Mouse (Mus musculus): ENCODE measurements around the gene Sdf2.

Sdf2 gene

DNA sequence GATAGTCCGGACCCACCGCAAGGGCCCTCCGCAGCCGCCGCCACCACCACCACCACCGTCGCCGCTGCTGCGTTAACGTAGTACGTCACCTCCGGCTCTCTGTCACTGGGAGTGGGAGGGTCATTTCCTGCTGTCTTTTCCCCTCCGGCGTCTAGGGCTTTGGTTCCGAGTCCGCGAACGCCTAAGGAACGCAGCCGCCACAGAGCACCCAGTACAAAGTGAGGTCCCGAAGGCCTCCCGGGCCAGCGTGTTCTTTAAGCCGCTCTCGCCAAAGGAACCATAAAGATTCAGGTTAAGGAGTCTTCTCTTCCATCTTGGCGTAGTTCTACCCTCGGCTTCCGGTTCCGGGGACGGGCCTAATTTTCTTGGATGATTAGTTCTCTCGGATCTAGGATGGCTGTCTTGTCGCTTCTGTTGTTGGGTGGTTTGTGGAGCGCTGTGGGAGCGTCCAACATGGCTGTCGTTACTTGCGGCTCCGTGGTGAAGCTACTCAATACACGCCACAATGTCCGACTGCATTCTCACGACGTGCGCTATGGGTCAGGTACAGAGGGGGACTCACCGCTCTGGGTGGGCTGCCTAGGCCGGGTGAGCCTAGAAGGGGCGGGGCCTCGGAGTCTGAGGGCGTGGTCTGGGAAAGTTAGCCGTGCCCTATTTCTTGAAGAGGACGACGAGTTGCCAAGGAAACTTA lies at the start of gene Sdf2, which contains the start of gene Supt6:
TSS of gene Sdf2 (plus strand) at position 120 of the 691 bp plus-strand sequence.
TSS of gene Supt6 (minus strand) at position 361 of the 691 bp plus-strand sequence.
- peak; percentile 99 for DNase-seq

DNA sequence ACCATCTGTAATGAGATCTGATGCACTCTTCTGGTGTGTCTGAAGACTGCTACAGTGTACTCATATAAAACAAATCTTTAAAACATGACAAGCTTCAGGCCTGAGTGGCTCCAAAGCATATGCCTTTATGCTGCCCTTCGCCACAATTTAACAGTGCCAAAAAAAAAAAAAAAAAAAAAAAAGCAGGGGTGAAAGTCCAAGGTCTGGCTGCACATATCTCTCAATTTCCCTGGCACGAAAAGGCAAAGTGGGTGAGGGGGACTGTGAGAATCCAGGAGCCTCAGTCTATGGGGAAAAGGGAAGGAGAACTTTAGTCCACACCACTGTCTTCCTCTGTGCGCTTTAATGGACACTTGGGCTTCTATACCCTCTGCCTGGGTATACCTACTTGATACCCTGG lies 43.2 kb upstream of the Sdf2 start:
- DNase-seq: no peak

DNA sequence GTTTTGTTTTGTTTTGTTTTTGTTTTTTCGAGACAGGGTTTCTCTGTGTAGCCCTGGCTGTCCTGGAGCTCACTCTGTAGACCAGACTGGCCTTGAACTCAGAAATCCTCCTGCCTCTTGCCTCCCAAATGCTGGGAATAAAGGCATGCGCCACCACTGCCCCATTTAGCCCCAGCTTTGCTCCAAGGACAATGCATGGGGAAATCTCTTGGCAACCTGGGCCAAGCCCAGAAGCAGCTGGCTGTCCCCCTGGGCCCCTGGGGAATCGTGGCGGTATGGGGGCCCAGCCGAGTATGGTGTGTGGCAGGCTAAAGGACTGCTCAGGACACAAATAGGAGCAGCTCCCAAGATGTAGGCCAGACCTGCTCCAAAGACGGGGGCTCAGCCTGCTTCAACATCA lies 41.3 kb upstream of the Sdf2 start:
- DNase-seq: no peak

DNA sequence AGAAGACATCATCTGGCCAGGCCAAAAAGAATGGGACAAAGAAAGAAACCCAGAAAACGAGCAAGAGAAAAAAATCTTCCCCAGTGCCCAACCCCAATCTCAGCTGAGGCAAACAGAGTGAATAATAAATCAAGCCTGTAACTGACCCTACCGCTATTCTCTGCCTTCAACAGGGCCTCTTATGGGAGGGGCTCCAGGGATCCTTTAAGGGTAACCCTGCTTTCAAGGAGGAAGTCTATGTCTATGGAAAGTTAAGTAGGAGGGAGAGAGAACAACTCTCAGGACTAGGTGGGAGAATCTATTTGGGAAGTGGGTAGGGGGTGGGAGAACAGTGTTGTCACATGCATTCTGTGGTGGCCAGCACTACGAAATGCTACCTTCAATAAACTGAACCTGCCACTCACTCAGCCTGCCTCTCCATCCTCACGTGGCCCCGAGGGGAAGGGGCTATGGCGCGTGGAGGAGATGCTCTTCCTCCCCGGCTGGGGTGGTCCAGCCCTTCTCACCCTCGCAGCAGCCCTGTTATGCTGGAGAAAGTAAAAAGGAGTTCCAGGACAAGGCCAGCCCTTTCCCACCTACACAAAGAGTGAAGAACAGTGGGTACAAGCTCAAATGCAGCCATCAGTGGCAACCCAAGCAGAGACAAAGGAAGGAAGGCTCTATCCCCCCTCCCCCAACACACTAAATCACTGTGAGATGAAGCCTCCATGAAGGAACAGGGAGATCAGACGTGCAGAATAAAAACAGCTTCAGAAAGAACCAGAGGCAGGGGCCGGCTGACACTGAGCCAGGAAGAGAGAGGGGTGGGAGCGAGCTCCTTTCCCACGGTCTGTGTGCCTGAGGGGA lies 40.0 kb upstream of the Sdf2 start:
- DNase-seq: no peak

DNA sequence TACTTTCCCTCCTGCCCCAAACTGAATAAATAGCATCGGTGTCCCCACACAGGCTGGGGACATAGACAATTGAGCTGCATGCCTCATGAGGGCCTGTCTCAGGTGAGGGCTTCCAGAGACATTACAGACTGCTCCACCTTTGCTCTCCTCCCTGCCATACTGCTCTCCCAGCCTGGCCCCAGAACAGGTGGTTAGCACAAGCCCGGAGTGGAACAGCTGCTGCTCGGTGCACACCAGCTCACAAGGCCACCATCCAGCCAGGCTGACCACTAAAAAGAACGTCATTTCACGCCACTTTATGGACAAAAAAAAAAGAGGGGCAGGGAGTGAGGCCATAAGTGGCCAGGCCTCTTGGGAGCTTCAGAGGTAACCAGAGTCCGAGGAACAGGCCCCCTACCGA lies 38.4 kb upstream of the Sdf2 start:
- no peak for DNase-seq

DNA sequence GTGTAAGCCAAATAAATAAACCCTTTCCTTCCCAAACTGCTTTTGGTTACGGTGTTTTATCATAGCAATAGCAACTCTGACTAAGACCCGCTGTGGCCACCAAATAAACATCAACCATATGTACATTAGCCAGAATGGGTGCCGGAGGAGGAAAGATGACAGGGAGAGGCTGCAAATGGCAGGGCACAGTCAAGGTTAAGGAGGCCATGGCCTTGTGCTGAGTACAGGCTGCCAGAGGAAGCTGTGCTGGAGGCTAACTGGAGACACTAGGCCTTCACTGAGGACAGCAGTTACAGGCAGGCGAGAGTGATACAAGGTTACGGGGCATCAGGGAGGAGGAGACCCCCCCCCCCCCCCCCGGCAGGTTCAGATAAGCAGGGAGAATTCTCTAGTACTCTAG lies 35.7 kb upstream of the Sdf2 start:
- DNase-seq: no peak

DNA sequence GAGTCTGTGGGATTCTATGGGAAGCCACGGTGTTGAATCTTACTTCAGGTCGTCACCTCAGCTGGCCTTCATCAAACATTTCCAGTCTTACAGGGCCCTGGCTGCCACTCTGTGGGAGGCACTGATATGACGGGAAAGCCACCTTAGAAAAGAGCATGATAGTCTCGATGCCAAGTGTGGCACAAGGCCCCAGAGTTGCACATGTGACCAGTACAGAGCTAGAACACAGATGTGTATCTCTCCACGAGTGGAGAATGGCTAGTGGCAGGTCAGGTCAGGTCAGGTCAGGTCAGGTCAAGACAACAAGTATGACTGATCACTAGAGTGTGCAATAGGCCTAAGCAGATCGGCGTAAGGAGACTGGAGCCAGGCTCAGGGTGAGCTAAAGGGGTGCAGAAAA lies 34.9 kb upstream of the Sdf2 start:
- DNase-seq: no peak

DNA sequence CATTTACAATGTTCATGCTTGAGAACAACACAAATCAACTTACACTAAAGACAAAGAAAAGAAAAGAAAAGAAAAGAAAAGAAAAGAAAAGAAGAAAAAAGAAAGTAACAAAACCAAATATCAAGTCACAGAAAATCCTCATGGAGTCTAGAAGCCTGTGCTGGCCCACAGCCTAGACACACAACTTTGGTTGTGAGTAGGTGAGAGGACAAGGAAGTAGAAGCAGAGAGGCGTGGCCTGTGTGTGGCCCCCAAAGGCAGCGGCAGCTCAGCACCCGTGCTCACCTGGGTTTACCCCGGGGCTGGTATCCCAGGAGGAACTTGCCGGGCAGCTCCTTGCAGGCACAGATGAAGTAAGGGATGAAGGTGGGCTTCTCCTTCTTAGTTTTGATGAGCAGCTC lies 34.0 kb upstream of the Sdf2 start:
- no peak for DNase-seq

DNA sequence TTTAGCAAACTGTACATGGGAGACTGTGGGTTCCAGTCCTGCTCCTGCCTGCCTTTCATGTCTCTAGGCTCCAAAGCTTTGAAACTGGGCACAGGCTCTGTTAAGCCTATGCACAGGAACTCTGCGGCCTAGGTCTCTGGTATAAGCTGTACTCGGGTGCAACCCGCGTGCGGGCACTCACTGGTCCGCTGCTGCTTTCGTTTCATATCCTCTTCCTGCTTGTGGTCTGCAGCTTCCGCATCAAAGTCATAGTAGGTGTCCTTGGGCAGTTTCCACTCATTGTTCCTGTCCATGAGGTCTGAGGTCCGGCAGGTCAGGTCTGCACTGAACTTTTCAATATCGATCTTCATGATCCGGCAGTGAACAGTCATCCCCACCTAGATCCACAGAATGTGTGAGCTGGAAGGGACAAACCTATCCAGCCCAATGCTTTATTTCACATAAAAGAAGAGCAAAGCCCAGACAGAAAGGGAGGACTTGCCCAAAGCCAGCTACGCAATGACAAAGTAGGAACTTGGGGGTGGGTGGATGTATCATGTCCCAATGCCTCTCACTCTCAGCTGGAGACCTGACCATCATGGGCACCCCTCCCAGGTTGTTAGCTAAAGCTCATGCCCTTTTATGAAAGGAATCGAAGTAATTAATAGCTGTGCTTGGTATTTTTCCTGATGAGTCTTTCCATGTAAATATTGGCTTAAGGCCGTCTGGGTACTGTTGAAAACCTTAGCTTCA lies 32.3 kb upstream of the Sdf2 start:
- DNase-seq: peak; percentile 94

DNA sequence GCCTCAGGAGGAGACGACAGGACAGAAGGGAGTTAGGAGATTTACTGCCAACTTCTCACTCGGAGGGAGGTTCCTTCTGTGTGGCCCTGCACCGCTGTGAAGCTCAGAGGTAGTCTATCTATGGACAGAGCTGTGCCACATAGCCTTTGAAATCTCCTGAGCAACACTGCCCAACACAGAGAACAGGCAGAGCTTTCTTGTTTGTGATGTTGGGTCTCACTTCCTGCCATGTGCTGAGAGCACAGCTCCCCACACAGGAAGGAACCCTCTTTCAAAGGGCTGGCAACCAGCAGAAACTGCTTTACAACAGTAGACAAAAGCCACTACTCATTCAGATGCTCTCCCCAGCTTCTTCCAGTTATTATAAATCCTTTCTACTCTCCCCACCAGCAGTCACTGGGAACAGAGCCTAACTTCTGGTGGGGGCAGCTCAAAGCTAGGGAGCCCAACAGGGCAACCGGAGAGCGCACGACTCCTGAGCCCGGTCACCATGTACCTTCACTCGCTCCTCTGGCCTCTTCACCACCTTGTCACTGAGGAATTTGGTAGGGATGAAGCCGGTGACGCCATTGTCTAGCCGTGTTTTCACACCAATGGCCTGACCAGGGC lies 29.7 kb upstream of the Sdf2 start:
- DNase-seq: no peak

DNA sequence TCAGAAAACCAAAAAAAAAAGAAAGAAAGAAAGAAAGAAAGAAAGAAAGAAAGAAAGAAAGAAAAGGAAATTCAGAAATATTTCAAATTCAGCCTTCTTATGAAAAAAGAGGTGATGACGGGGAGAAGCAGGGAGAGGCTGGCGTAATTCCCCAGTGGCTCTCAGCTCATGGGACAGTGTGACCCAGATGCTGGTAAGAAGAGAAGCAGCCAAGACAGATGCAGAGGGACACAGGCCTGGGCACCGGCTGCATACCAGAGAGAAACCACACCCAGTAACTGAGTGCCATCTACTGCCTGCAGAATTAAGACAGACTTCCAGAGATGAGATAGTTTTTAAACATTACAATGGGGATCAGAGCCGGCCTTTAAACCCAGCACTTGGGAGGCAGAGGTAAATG lies 22.0 kb upstream of the Sdf2 start:
- no peak for DNase-seq

DNA sequence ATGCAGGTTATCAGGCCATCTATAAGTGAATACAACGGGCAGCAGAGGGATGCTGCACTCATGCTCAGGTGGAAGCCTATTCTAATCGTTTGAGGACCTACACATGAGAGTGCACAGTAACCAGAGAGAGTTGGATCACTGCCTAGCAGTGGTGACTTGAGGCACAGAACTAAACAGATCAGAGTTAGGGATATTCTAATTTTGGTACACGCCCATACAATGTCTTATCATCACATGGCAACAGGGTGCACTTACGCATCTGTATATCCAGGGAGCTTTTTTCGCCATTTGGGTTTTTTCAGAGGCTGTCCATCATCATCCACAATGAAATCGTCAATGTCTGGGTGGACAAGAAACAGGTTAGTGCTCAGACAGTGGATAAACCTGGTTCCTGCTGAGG lies 14.0 kb upstream of the Sdf2 start:
- no peak for DNase-seq

DNA sequence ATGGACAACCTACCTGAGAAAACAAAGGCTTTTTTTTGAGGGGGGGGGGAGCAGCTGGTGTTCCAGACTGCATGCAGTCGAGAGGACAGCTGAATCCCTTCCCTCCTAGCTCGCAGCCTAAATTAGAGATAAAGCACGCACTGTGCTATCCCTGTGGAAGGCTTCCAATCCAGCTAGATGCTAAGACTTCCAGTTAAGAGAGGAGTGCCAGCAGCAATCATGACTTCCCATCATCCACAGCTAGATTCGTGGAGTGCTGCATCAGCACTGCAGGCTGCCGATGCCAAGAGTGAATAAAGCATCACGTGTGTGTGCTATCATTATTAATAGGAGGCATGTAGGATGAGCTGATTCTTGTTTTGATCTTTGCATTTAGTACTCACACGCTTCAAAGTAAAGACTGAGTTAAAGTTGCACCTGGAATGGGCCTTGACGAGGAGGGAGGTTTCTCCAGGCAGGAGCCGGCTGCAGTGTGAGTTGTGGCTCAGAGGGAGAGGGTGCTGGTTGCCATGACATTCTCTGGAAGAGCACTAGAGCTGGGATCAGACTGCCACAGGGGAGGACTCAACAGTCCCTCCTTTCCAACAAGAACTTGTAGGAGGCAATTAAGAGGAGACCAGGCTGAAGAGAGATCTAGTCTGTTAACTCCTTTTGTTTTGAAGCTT lies 5.2 kb upstream of the Sdf2 start:
- peak; percentile 90 for DNase-seq

DNA sequence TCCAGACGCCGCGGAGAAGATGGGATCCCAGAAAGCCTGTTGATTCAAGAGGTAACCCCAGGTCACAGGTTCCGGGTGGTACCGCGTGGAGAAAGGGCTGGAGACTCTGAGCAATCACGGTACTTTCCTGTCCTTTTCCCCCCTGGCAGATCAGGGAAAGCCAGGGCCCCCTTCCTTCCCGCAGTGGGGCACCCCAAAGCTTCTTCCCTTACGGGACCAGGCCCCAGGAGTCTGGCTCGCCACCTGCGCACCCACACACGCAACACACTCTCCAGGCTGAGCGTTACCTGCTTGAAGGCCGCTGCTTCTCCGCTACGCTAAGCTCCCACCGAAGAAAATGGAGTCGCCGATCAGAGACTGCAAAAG lies 302 bp upstream of the Sdf2 start:
- DNase-seq: no peak

DNA sequence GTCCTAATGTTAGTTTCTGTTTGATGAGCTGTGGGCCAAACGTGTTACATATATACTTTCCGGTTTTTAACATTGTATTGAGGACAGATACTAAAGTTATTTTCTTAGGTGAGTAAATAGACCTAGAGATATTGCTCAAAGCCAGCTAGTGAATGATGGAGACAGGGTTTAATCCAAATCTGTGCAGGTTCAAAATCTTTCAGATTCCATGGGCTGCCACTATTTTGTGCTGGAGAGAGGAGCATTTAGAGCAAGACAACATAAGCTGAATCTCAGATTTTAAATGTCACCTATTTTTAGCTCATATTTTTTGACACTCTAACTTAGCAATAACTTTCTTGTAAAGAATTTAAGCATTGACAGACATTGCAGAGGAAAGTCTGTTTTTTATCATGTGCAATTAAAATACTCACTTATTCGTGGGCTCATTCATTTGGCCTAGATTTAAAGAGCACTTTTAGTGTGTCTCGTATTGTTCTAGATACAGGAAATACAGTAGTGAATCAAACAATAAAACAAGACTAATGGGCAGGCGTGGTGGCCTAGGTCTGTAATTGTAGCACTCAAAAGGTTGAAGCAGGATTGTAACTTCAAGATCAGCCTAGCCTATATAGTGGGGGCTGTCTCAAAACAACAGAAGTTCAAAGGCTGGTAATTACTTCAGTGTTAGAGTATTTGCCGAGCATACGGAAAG lies 919 bp downstream of the Sdf2 start:
- DNase-seq: no peak

DNA sequence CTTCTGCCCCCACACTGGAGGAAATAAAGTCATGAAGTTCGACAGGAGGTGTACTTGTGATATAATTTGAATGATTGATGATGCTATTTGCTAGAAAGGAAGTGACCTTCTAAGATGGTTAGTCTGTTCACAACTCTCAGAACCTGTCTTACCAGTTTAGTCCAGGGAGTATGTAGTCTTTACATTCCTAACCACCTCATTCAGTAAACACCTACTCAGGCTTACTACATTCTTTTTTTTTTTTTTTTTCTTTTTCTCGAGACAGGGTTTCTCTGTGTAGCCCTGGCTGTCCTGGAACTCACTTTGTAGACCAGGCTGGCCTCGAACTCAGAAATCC lies 1.4 kb downstream of the Sdf2 start:
- DNase-seq: no peak

DNA sequence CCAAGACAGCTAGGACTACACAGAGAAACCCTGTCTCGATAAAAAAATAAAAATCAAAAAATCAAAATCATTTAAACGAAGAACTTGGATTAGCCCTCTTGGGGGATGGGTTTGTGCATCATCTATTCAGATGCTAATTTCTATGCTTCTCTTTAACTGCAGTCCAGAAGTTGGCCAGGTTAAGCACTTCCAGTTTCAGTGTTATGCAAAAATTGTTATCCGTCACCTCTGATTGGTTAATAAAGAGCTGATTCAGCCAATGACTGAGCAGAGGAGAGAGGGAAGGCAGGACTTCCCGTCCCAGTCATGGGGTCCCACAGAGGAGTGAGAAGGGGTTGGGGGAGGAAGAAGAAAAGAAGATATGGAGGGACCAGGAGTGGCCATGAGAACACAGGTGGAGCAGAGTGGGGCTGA lies 2.2 kb downstream of the Sdf2 start:
- DNase-seq: no peak

DNA sequence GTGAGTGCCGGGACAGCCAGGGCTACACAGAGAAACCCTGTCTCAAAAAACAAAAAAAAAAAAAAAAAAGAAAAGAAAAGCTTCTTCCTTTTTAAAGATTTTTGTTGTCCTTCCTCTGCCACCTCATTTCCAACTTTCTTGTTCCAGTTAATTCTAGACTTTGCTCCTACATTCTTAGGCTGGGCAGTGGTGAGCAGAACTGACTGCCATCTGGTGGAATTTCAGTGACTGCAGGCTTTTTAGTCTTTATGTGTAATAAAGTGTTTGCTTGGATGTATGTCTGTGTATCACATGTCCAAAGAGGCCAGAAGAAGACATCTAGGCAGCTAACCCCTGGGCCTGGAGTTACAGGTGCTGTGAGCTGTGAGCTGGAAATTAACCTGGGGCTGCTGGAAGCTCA lies 11.1 kb downstream of the Sdf2 start:
- DNase-seq: no peak

DNA sequence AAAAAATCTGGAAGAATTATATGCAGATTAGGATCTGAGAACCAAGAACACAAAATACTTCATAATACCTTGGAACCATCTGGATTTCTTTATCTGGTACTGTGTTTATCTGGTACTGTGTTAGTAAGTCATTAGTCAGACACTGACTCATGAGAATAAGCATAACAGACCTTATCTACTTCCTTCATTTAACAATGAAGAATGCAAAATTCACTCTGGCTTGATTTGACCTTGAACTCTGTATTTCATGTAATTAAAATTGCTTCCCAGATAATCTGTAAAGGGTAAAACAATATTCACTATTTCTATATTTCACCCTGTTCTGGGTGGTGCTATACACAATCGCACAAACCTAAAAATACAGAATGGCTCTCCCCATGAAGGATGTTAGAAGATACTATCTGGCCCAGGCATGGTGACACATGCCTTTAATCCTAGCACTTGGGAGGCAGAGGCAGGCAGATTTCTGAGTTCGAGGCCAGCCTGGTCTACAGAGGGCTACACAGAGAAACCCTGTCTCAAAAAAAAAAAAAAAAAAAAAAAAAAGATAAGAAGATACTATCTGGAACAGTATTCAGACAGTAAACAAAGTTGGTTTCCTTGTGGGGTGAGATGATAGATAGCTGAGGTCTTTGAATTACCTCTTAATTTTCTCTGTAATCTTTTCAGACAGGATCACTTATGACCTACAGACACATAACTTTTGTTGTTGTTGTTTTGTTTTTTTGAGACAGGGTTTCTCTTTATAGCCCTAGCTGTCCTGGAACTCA lies 15.1 kb downstream of the Sdf2 start:
- DNase-seq: no peak

DNA sequence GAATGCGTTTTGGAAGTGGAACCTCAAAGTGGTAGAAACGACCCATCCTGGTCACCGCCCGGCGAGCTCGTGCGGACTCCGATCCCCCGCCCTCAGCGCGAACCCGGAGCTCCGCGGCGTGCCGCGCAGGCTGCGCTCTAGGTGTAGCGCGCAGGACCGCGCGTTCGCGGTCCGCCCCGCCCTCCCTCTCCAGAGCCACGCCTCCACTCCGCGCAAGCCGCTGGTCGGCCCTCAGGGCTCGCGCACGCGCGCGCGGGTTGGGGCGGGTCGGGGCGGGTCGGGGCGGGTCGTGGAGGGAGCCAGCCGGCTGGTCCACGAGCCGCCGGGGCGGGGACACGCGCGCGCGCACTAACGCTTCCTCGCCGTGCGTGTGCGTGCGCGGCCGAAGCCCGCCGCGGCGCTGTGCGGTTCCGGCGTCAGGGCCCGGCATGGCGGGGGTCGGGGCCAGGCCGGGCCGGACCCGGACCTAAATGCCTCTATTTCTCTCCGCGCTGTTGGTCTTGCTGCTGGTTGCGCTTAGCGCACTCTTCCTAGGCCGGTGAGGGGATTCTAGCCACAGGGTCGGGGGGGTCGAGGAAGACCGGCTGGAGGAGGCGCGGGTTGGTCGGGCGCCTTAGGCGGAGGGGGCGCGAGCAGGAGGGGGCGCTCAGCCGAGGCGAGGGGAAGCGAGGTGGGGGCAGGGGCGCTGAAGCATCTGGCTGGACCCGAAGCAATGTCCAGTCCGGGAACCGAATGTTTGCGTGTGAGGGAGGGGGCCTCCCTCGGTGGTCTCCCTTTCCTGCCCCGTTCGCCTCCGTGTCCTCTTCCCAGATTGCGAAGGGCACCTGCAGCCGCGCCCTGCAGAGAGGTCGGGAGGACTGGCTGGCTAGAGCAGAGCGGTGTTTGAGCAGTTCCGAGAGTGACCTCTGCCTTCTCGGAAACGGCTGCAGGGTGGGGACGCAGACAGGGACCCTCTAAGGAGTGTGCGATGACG lies 16.1 kb downstream of the Sdf2 start, which contains the start of gene 2610507B11Rik:
TSS of gene 2610507B11Rik (plus strand) at position 373 of the 973 bp plus-strand sequence.
- DNase-seq: peak; percentile 100

Measured in heart, adult 11 months (tissue).